Mouse (Mus musculus) kidney, adult 18-20 months (tissue): ENCODE results near the gene Hesx1.

Source experiments
- DNase-seq: peaks from one replicate; pipeline ENCODE4 v3.0.0; 2021

Gene Hesx1

DNA sequence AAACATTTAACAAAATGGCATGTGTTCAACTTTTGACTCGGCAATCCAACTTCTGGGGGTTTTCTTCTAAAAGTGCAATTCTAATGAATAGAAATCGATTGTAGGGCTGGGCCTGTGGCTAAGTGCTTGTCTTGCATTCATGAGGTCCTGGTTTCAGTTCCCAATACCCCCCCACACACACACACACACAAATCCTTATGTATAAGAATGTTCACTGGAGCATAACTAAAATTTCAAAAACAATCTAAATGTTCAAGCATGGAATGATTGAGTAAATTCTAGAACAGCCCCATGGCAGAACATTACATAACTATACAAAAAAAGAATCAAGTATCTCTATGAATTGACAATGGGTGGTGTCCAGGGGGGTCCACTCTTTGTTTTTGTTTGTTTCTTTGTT, 23.7 kb downstream of the Hesx1 start:
- DNase-seq = no peak

- DNase-seq = peak; percentile 34
Measured at GRCm38 (mm10) chr14:27019850-27020249, 25.6 kb downstream of the Hesx1 start.

DNA sequence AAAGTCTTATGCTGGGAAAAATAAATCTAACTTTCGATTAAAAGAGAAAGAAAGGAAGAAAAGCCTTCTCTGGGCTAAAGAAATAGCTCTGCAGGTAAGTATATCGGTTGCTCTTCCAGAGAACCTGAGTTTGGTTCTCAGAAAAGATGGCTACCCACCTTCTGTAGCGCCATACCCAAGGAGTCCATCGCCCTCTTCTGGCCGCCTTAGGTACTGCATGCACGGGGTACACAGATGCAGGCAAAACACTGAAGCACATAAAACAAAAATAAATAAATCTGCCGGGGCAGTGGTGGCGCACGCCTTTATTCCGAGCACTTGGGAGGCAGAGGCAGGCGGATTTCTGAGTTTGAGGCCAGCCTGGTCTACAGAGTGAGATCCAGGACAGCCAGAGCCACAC, 28.7 kb downstream of the Hesx1 start:
- peak; percentile 74 for DNase-seq

GRCm38 (mm10) chr14:27024664-27025063, 30.4 kb downstream of the Hesx1 start:
- no peak for DNase-seq

DNA sequence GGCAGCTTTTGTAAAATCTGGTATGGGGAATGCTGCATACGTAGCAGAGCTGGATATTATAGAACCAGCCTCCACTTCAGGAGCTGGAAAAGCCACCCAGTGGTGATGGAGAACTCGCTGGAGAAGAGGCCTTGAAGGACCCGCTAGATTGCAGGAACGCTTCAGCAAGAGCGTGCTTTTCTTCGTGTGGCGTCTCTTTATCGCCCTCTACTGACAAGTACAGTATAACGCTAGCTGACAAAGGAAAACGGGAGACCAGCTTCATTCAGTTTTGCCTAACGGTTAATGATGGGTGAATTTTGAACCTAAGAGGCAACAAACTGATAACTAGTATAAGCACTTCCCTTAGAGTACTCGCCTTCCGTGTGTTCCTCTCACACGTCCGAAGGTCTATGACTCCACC, 35.6 kb downstream of the Hesx1 start:
- peak; percentile 39 for DNase-seq

GRCm38 (mm10) chr14:27031142-27031541, 36.9 kb downstream of the Hesx1 start:
- peak; percentile 87 for DNase-seq

DNA sequence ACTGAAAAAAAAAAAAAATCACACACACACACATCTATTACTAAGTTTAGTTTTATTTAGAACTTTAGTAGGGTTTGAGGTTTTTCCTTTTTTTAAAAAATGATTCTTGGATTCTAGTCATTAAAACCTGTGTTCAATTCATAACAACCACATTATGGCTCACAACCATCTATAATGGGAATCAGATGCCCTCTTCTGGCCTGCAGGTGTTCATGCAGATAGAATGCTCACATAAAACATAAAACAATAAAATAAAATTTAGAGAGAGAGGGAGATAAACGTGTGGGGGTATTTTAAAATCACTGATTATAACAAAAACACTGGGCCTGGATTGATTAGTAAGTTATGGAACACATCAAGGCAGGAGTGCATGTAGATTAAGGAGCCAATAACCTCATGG, 43.3 kb downstream of the Hesx1 start:
- DNase-seq = no peak

GRCm38 (mm10) chr14:27038783-27039182, 44.6 kb downstream of the Hesx1 start, which contains the start of gene Il17rd:
Gene Il17rd (plus strand): TSS chr14:27038941.
- DNase-seq = peak; percentile 94

DNA sequence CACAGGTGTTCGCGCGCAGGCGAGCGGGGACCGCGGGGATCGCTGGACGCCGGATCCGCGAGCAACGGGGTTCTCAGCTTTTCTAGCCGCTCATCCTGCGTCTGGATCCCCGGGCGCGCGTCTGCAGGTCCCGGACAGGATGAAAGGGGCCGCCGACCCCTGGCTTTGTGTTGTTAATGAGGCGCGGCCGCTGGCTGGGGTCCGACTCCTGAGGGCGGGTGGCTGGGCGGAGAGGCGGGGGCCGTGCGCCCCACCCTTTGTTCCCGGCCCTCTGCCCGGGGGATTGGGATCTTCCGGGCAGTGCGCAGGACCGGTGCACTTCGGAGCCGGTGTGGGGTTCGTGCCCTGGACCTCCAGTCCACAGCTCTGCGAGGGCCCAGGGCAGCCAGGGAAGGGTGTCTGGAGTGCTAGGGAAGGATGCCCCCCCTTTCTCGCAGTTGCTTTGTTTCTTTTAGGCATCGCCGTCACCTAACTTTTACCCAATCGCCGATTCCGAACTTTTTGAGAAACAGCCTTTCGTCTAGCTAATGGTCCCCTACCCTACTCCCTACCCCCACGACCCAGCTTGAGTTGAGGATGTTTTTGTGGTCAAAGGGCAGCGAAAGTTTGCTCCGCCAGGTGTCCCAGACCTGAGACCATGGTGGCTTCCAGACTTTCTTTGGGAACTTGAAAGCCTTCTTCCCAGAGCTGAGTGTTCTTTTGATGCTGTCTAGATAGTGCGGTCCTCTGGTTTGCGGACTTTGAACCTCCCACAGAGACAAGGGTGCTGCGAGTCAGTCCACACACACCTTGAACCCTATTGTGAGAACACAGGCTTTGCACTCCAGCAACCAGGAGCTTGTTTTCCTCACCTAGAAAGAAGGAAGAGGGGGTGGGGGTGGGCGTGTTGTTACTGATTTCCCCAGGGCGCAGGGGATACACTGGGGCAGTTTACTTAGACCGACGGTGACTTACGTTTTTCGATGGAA, 45.3 kb downstream of the Hesx1 start:
- no peak for DNase-seq

GRCm38 (mm10) chr14:27040451-27040850, 46.2 kb downstream of the Hesx1 start:
- no peak for DNase-seq

- DNase-seq = peak; percentile 54
Measured at GRCm38 (mm10) chr14:27042280-27042983, 48.2 kb downstream of the Hesx1 start.

GRCm38 (mm10) chr14:27043416-27043815, 49.2 kb downstream of the Hesx1 start:
- peak; percentile 54 for DNase-seq

DNA sequence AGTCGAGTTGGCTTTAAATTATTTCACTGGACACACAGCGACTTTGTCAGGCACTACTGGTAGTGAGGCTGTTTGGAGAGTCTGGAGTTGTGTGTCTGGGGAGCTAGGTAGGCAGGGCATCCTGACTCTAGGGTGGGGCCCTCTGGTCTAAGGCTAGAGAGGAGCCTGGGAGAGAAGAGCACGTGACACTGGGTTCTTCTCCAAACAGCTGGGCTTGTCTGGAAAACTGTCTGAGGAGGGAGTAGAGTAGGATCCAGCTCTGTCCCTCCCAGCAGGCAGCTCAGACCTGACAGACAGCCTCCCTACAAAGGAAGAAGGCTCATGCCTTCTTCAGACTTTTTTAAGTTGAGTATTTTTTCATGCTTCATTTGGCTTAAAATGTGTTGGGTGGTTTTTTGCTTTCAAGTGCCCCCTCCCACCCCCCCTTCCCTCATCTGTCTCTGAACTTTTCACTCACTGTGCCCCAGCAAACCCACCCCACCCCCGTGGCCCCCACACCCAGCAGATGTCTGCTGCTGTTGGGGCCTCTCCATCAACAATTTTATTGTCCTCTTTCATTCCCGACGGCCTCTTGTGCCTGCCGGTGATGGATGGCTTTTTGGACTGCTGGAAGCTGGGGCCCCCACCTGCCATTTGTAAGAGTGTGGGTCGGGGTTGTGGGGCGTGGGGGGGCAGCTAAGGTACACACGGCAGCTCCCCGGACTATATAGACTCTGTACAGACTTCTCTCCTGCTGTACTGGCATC, 50.2 kb downstream of the Hesx1 start:
- DNase-seq = no peak

DNA sequence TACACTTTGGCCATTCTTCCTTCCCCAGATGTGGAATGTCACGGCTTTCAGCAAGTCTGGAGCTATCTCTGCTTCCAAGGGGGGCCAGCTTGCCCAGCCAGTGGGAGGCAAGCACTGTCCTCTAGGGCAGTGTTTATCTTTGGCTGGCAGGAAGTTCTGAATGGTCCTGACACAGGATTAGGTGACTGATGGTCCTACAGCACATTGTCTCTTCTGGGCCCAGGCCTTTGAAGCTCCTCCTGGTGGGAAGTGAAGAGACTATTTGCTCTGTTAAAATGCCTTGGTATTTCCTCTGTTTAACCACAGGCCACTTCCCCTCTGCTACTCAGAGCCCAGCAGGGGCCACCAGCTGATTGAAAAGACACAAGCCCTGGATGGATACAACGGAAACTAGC, 50.7 kb downstream of the Hesx1 start:
- DNase-seq = no peak

GRCm38 (mm10) chr14:27048231-27048956, 54.2 kb downstream of the Hesx1 start:
- DNase-seq = no peak

GRCm38 (mm10) chr14:27050043-27050442, 55.8 kb downstream of the Hesx1 start:
- no peak for DNase-seq

GRCm38 (mm10) chr14:27050560-27051510, 56.6 kb downstream of the Hesx1 start:
- no peak for DNase-seq

DNA sequence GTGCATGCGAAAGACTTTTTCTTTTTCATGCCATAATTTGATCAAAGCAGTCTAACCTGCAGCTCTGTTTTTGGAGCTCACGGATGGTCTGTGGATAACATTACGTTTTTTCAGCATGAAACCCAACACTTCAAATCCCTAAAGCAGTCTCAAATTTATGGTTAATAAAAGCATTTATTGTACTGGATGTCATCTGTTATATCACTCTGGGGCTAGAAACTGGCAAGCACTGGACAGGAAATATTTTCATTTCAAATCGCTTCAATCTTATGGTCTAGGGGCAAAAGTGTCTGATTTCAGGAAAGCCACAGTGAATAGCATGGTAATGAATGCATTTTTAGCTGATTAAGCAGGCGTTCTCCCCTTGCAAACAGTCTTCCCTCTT, 57.3 kb downstream of the Hesx1 start:
- no peak for DNase-seq
